Comparison of ENCODE assay signal across 15 mouse cellular contexts in genomic region chr6:24632061-24632460, GRCm38 (mm10). TPM values are rescaled to one million over a fixed set of nuclear protein-coding genes. Genes with fewer than 3 reads are reported as not detected.
DNase-seq lines count a peak whose midpoint lies in the region; ATAC-seq and TF ChIP-seq lines count a peak whose summit lies in the region.
"Had no signal": no experiment of that assay in that cellular context is flagged by ENCODE, and none has a peak within 500 bp of the region (broad histone marks: within the 10 kb centered on the region; RNA-seq: fewer than 3 reads in every experiment).

No protein-coding gene starts in this region.

- no peak for TF ChIP-seq CTCF in gastrocnemius, adult 2 months (IDR thresholded peaks at IDR 0.05)
- TF ChIP-seq CTCF in kidney, postnatal 0 days (IDR thresholded peaks at IDR 0.05; ENCODE audit: low read depth) = no peak

- H3K9me3 ChIP-seq in kidney, postnatal 0 days (replicated peaks; ENCODE audit: low read length) = no peaks in the 10 kb centered on the region
- H3K9me3 ChIP-seq in kidney, embryonic 15.5 days (replicated peaks) = no peaks in the 10 kb centered on the region
- no peaks in the 10 kb centered on the region for H3K9me3 ChIP-seq in liver, embryonic 12.5 days (replicated peaks)
- no peaks in the 10 kb centered on the region for H3K9me3 ChIP-seq in forebrain, embryonic 16.5 days (ENCODE audit: control insufficient read depth, low read length)
- H3K9me3 ChIP-seq: embryonic facial prominence, embryonic 13.5 days; limb, embryonic 13.5 days had no signal

- no peak overlapping the region for H3K4me3 ChIP-seq in gastrocnemius, adult 2 months
- H3K4me3 ChIP-seq in kidney, postnatal 0 days (replicated peaks; ENCODE audit: low read depth, low read length) = no peak overlapping the region
- H3K4me3 ChIP-seq in kidney, embryonic 15.5 days (replicated peaks) = no peak overlapping the region
- H3K4me3 ChIP-seq in liver, embryonic 12.5 days = no peak overlapping the region
- H3K4me3 ChIP-seq in forebrain, embryonic 16.5 days (replicated peaks; ENCODE audit: low read length) = no peak overlapping the region
- H3K4me3 ChIP-seq: embryonic facial prominence, embryonic 13.5 days; limb, embryonic 13.5 days had no signal

- H3K9ac ChIP-seq in kidney, postnatal 0 days (ENCODE audit: low read depth, low read length) = no peak overlapping the region
- H3K9ac ChIP-seq in kidney, embryonic 15.5 days = no peak overlapping the region
- no peak overlapping the region for H3K9ac ChIP-seq in liver, embryonic 12.5 days
- no peak overlapping the region for H3K9ac ChIP-seq in forebrain, embryonic 16.5 days (replicated peaks; ENCODE audit: low read depth, low read length)
- H3K9ac ChIP-seq: embryonic facial prominence, embryonic 13.5 days; hindbrain, embryonic 14.5 days; limb, embryonic 13.5 days had no signal

- WGBS in kidney, postnatal 0 days = 84% methylated on average over 4 of the region's 4 CpGs
- WGBS in kidney, embryonic 15.5 days = 83% methylated on average over 4 of the region's 4 CpGs
- 61% methylated on average over 4 of the region's 4 CpGs for WGBS in liver, embryonic 12.5 days (ENCODE audit: insufficient replicate concordance)
- 88% methylated on average over 4 of the region's 4 CpGs for WGBS in forebrain, embryonic 16.5 days

- no peaks in the 10 kb centered on the region for H3K4me1 ChIP-seq in kidney, postnatal 0 days (replicated peaks; ENCODE audit: insufficient read depth, low read length)
- H3K4me1 ChIP-seq in kidney, embryonic 15.5 days = no peaks in the 10 kb centered on the region
- H3K4me1 ChIP-seq in liver, embryonic 12.5 days = peaks cover 8% of the 10 kb centered on the region
- H3K4me1 ChIP-seq in forebrain, embryonic 16.5 days (replicated peaks; ENCODE audit: control insufficient read depth, insufficient read depth, low read length) = peaks cover 2% of the 10 kb centered on the region; the same call in 1 of the 2 replicates
- H3K4me1 ChIP-seq: embryonic facial prominence, embryonic 13.5 days; limb, embryonic 13.5 days had no signal

- no peak overlapping the region for H3K4me2 ChIP-seq in kidney, postnatal 0 days (ENCODE audit: low read length)
- H3K4me2 ChIP-seq in kidney, embryonic 15.5 days = no peak overlapping the region
- no peak overlapping the region for H3K4me2 ChIP-seq in liver, embryonic 12.5 days
- no peak overlapping the region for H3K4me2 ChIP-seq in forebrain, embryonic 16.5 days (ENCODE audit: low read length)
- H3K4me2 ChIP-seq: embryonic facial prominence, embryonic 13.5 days; hindbrain, embryonic 14.5 days; limb, embryonic 13.5 days had no signal

- peak overlapping the region; percentile 28; the same call in 1 of the 2 replicates for H3K27ac ChIP-seq in gastrocnemius, adult 2 months
- H3K27ac ChIP-seq in kidney, postnatal 0 days = no peak overlapping the region
- H3K27ac ChIP-seq in kidney, embryonic 15.5 days = no peak overlapping the region
- no peak overlapping the region for H3K27ac ChIP-seq in liver, embryonic 12.5 days
- no peak overlapping the region for H3K27ac ChIP-seq in forebrain, embryonic 16.5 days (ENCODE audit: low read length)
- H3K27ac ChIP-seq: embryonic facial prominence, embryonic 13.5 days; hindbrain, embryonic 14.5 days; limb, embryonic 13.5 days had no signal

- 0 out of 2 replicates have a peak, but pooled peaks cover 6% of the 10 kb centered on the region for H3K36me3 ChIP-seq in kidney, postnatal 0 days (ENCODE audit: insufficient read depth, low read length)
- peaks cover 34% of the 10 kb centered on the region for H3K36me3 ChIP-seq in kidney, embryonic 15.5 days
- H3K36me3 ChIP-seq in liver, embryonic 12.5 days = peaks cover 29% of the 10 kb centered on the region
- H3K36me3 ChIP-seq in forebrain, embryonic 16.5 days (ENCODE audit: control insufficient read depth, insufficient read depth) = peaks cover 4% of the 10 kb centered on the region; the same call in 1 of the 2 replicates

- H3K27me3 ChIP-seq in kidney, postnatal 0 days (ENCODE audit: insufficient read depth, low read length) = no peaks in the 10 kb centered on the region
- no peaks in the 10 kb centered on the region for H3K27me3 ChIP-seq in kidney, embryonic 15.5 days
- H3K27me3 ChIP-seq in liver, embryonic 12.5 days (replicated peaks) = no peaks in the 10 kb centered on the region
- no peaks in the 10 kb centered on the region for H3K27me3 ChIP-seq in forebrain, embryonic 16.5 days (replicated peaks; ENCODE audit: control insufficient read depth, insufficient read depth, low read length)
- H3K27me3 ChIP-seq: embryonic facial prominence, embryonic 13.5 days; limb, embryonic 13.5 days had no signal

- ATAC-seq in kidney, postnatal 0 days (replicated peaks; ENCODE audit: low FRiP score, low read depth) = 0 out of 2 replicates have a peak, but pooled peaks have one; percentile 26
- no peak for ATAC-seq in kidney, embryonic 15.5 days (replicated peaks; ENCODE audit: low FRiP score)
- ATAC-seq in liver, embryonic 12.5 days = peak; percentile 50; the same call in 1 of the 2 replicates
- no peak for ATAC-seq in forebrain, embryonic 16.5 days
- ATAC-seq: CD4-positive, CD25-positive, alpha-beta regulatory T cell, adult 4 months had no signal

- no peak for DNase-seq in gastrocnemius, adult 2 months
- DNase-seq in gastrocnemius, postnatal 36 days = no peak
- no peak for DNase-seq in kidney, postnatal 0 days (ENCODE audit: low spot score)
- DNase-seq in adipocyte (ENCODE audit: low spot score) = peak; percentile 82
- DNase-seq in thymus, postnatal 4 days = no peak
- DNase-seq: cerebellum, adult 9-10 months had no signal

- intact Hi-C loops in gastrocnemius, adult 2 months (cut with DNase I) = no loop called here
- intact Hi-C loops in gastrocnemius, postnatal 36 days (cut with DNase I) = no loop called here

RNA-seq across cellular contexts. Expression of gene Wasl, which starts 32.7 kb away (rescaled TPM):
- total RNA-seq in gastrocnemius, adult 2 months (2021) = 10 to 100 TPM; 15.3 to 18.1 TPM
- total RNA-seq in gastrocnemius, postnatal 36 days (2021) = 10 to 100 TPM; 15.0 to 16.5 TPM
- 122 and 126 TPM in 2 replicates for polyA plus RNA-seq in kidney, postnatal 0 days (2015; fragmentation: Nextera tagmentation; extraction: Ambion mirVana)
- 77.7 and 87.6 TPM in 2 replicates for polyA plus RNA-seq in kidney, embryonic 15.5 days (2015; fragmentation: Nextera tagmentation; extraction: Ambion mirVana)
- 27.9 and 30.9 TPM in 2 replicates for polyA plus RNA-seq in liver, embryonic 12.5 days (2016; fragmentation: Nextera tagmentation; extraction: Ambion mirVana)
- 58.3 and 58.5 TPM in 2 replicates for polyA plus RNA-seq in forebrain, embryonic 16.5 days (2015; fragmentation: Nextera tagmentation; extraction: Ambion mirVana)

RNA-seq across cellular contexts. Expression of gene Lmod2, which starts 34.5 kb away (rescaled TPM):
- total RNA-seq in gastrocnemius, adult 2 months (2021) = 100 to 1,000 TPM; 105 to 286 TPM
- total RNA-seq in gastrocnemius, postnatal 36 days (2021) = 100 to 1,000 TPM; 206 to 260 TPM
- polyA plus RNA-seq in kidney, postnatal 0 days (2015; fragmentation: Nextera tagmentation; extraction: Ambion mirVana) = not detected in 2 replicates
- polyA plus RNA-seq in kidney, embryonic 15.5 days (2015; fragmentation: Nextera tagmentation; extraction: Ambion mirVana) = 0.17 and 0.55 TPM in 2 replicates
- polyA plus RNA-seq in liver, embryonic 12.5 days (2016; fragmentation: Nextera tagmentation; extraction: Ambion mirVana) = not detected in 2 replicates
- not detected in 2 replicates for polyA plus RNA-seq in forebrain, embryonic 16.5 days (2015; fragmentation: Nextera tagmentation; extraction: Ambion mirVana)
- total RNA-seq: megakaryocyte progenitor cell, adult 5-6 weeks had no signal
- polyA plus RNA-seq: CD4-positive, CD25-positive, alpha-beta regulatory T cell, adult 4 months; hindbrain, embryonic 14.5 days; stomach, embryonic 14.5 days had no signal

Comparison
In these comparisons a context has a peak if more than half of its experiments do, and no peak if none do; other contexts are left out.
1. ATAC-seq: peak in kidney, postnatal 0 days (single experiment) and liver, embryonic 12.5 days (single experiment); none in kidney, embryonic 15.5 days (single experiment) and forebrain, embryonic 16.5 days (single experiment).